Mouse (Mus musculus): ENCODE measurements around the gene Ciao2a. TPM values are rescaled to one million over a fixed set of nuclear protein-coding genes. Genes with fewer than 3 reads are reported as not detected.

Ciao2a gene
- total RNA-seq, 1 experiment: 55.9 TPM

GRCm38 (mm10) chr9:66090593-66091244 is 35.7 kb upstream of the Ciao2a start:
- 0 out of 2 replicates have a peak, but pooled peaks cover 6% of the 10 kb centered on the region for H3K36me3 ChIP-seq (ENCODE audit: control insufficient read depth, insufficient read depth, low read length, poor library complexity, severe bottlenecking)
- TF ChIP-seq HCFC1 (IDR thresholded peaks at IDR 0.05; ENCODE audit: borderline replicate concordance, insufficient read depth, low read length) (no peak), ZNF384 (IDR thresholded peaks at IDR 0.05; ENCODE audit: low read depth, low read length) (no peak), MAFK (IDR thresholded peaks at IDR 0.05; ENCODE audit: insufficient read depth, low read depth, low read length) (no peak), CHD2 (IDR thresholded peaks at IDR 0.05; ENCODE audit: low read depth, low read length) (no peak), ZC3H11A (IDR thresholded peaks at IDR 0.05; ENCODE audit: borderline replicate concordance, low read depth, low read length) (no peak)
- H3K9ac ChIP-seq (ENCODE audit: insufficient read depth, low read depth, low read length, poor library complexity, severe bottlenecking): no peak overlapping the region
- peaks cover 0 to 6% of the 10 kb centered on the region in 2 experiments; a peak in 2 of 4 replicates for H3K4me1 ChIP-seq (ENCODE audit: control insufficient read depth in 2 of 2, insufficient read depth in 2 of 2, low read length in 2 of 2, poor library complexity in 1 of 2)
- H3K4me3 ChIP-seq (ENCODE audit: insufficient read depth in 1 of 2, low read depth in 1 of 2, low read length in 2 of 2, poor library complexity in 1 of 2, severe bottlenecking in 1 of 2): no peak overlapping the region
- no peak overlapping the region for H3K27ac ChIP-seq (ENCODE audit: insufficient read depth, low read depth, low read length, poor library complexity, severe bottlenecking)
- no peak for DNase-seq (ENCODE audit: low read depth, low spot score)
- H3K9me3 ChIP-seq (ENCODE audit: control insufficient read depth, insufficient read depth, low read depth, low read length): no peaks in the 10 kb centered on the region
- in situ Hi-C loops (cut with MboI; ENCODE audit: low sequenced_read_pairs in 2 of 2, unreplicated experiment in 2 of 2): no loop called here

GRCm38 (mm10) chr9:66091327-66092231 is 34.8 kb upstream of the Ciao2a start:
- no peak overlapping the region for H3K4me3 ChIP-seq (ENCODE audit: insufficient read depth in 1 of 2, low read depth in 1 of 2, low read length in 2 of 2, poor library complexity in 1 of 2, severe bottlenecking in 1 of 2)
- in situ Hi-C loops (cut with MboI; ENCODE audit: low sequenced_read_pairs in 2 of 2, unreplicated experiment in 2 of 2): no loop called here
- no peaks in the 10 kb centered on the region for H3K9me3 ChIP-seq (ENCODE audit: control insufficient read depth, insufficient read depth, low read depth, low read length)
- DNase-seq (ENCODE audit: low read depth, low spot score): no peak
- TF ChIP-seq HCFC1 (IDR thresholded peaks at IDR 0.05; ENCODE audit: borderline replicate concordance, insufficient read depth, low read length): no peak
- no peak for TF ChIP-seq CHD2 (IDR thresholded peaks at IDR 0.05; ENCODE audit: low read depth, low read length)
- TF ChIP-seq ZC3H11A (IDR thresholded peaks at IDR 0.05; ENCODE audit: borderline replicate concordance, low read depth, low read length): no peak
- no peak for TF ChIP-seq MAFK (IDR thresholded peaks at IDR 0.05; ENCODE audit: insufficient read depth, low read depth, low read length)
- TF ChIP-seq ZNF384 (IDR thresholded peaks at IDR 0.05; ENCODE audit: low read depth, low read length): no peak
- no peak overlapping the region for H3K27ac ChIP-seq (ENCODE audit: insufficient read depth, low read depth, low read length, poor library complexity, severe bottlenecking)
- peaks cover 0 to 4% of the 10 kb centered on the region in 2 experiments; a peak in 2 of 4 replicates for H3K4me1 ChIP-seq (ENCODE audit: control insufficient read depth in 2 of 2, insufficient read depth in 2 of 2, low read length in 2 of 2, poor library complexity in 1 of 2)
- H3K36me3 ChIP-seq (ENCODE audit: control insufficient read depth, insufficient read depth, low read length, poor library complexity, severe bottlenecking): 0 out of 2 replicates have a peak, but pooled peaks cover 6% of the 10 kb centered on the region
- H3K9ac ChIP-seq (ENCODE audit: insufficient read depth, low read depth, low read length, poor library complexity, severe bottlenecking): no peak overlapping the region

GRCm38 (mm10) chr9:66092664-66093063 is 33.7 kb upstream of the Ciao2a start:
- no peaks in the 10 kb centered on the region for H3K9me3 ChIP-seq (ENCODE audit: control insufficient read depth, insufficient read depth, low read depth, low read length)
- no peak for DNase-seq (ENCODE audit: low read depth, low spot score)
- H3K4me1 ChIP-seq (ENCODE audit: control insufficient read depth in 2 of 2, insufficient read depth in 2 of 2, low read length in 2 of 2, poor library complexity in 1 of 2): peaks cover 0 to 4% of the 10 kb centered on the region in 2 experiments; a peak in 2 of 4 replicates
- H3K36me3 ChIP-seq (ENCODE audit: control insufficient read depth, insufficient read depth, low read length, poor library complexity, severe bottlenecking): peaks cover 8% of the 10 kb centered on the region; the same call in 1 of the 2 replicates
- H3K27ac ChIP-seq (ENCODE audit: insufficient read depth, low read depth, low read length, poor library complexity, severe bottlenecking): no peak overlapping the region
- in situ Hi-C loops (cut with MboI; ENCODE audit: low sequenced_read_pairs in 2 of 2, unreplicated experiment in 2 of 2): no loop called here
- TF ChIP-seq ZC3H11A (IDR thresholded peaks at IDR 0.05; ENCODE audit: borderline replicate concordance, low read depth, low read length) (no peak), HCFC1 (IDR thresholded peaks at IDR 0.05; ENCODE audit: borderline replicate concordance, insufficient read depth, low read length) (no peak), MAFK (IDR thresholded peaks at IDR 0.05; ENCODE audit: insufficient read depth, low read depth, low read length) (no peak), ZNF384 (IDR thresholded peaks at IDR 0.05; ENCODE audit: low read depth, low read length) (no peak), CHD2 (IDR thresholded peaks at IDR 0.05; ENCODE audit: low read depth, low read length) (no peak)
- no peak overlapping the region for H3K9ac ChIP-seq (ENCODE audit: insufficient read depth, low read depth, low read length, poor library complexity, severe bottlenecking)
- H3K4me3 ChIP-seq (ENCODE audit: insufficient read depth in 1 of 2, low read depth in 1 of 2, low read length in 2 of 2, poor library complexity in 1 of 2, severe bottlenecking in 1 of 2): no peak overlapping the region

GRCm38 (mm10) chr9:66101577-66101976 is 24.8 kb upstream of the Ciao2a start:
- TF ChIP-seq HCFC1 (IDR thresholded peaks at IDR 0.05; ENCODE audit: borderline replicate concordance, insufficient read depth, low read length): no peak
- TF ChIP-seq CHD2 (IDR thresholded peaks at IDR 0.05; ENCODE audit: low read depth, low read length): no peak
- TF ChIP-seq ZC3H11A (IDR thresholded peaks at IDR 0.05; ENCODE audit: borderline replicate concordance, low read depth, low read length): no peak
- TF ChIP-seq ZNF384 (IDR thresholded peaks at IDR 0.05; ENCODE audit: low read depth, low read length): no peak
- TF ChIP-seq MAFK (IDR thresholded peaks at IDR 0.05; ENCODE audit: insufficient read depth, low read depth, low read length): no peak
- Histone ChIP-seq H3K9ac (ENCODE audit: insufficient read depth, low read depth, low read length, poor library complexity, severe bottlenecking) (no peak overlapping the region), H3K4me1 (ENCODE audit: control insufficient read depth in 2 of 2, insufficient read depth in 2 of 2, low read length in 2 of 2, poor library complexity in 1 of 2) (0 out of 4 replicates have a peak, but pooled peaks cover 0 to 2% of the 10 kb centered on the region in 2 experiments), H3K36me3 (ENCODE audit: control insufficient read depth, insufficient read depth, low read length, poor library complexity, severe bottlenecking) (peaks cover 2% of the 10 kb centered on the region), H3K9me3 (ENCODE audit: control insufficient read depth, insufficient read depth, low read depth, low read length) (no peaks in the 10 kb centered on the region), H3K4me3 (ENCODE audit: insufficient read depth in 1 of 2, low read depth in 1 of 2, low read length in 2 of 2, poor library complexity in 1 of 2, severe bottlenecking in 1 of 2) (no peak overlapping the region), H3K27ac (ENCODE audit: insufficient read depth, low read depth, low read length, poor library complexity, severe bottlenecking) (no peak overlapping the region)
- in situ Hi-C loops (cut with MboI; ENCODE audit: low sequenced_read_pairs in 2 of 2, unreplicated experiment in 2 of 2): no loop called here
- DNase-seq (ENCODE audit: low read depth, low spot score): no peak

Data from ES-E14 (cell line).